Mouse (Mus musculus): Measurements from ENCODE around the gene Casp14. TPM values are rescaled to one million over a fixed set of nuclear protein-coding genes. Genes with fewer than 3 reads are reported as not detected.

Casp14 gene
- polyA plus RNA-seq, 1 experiment from 2014 or later: not detected

DNA sequence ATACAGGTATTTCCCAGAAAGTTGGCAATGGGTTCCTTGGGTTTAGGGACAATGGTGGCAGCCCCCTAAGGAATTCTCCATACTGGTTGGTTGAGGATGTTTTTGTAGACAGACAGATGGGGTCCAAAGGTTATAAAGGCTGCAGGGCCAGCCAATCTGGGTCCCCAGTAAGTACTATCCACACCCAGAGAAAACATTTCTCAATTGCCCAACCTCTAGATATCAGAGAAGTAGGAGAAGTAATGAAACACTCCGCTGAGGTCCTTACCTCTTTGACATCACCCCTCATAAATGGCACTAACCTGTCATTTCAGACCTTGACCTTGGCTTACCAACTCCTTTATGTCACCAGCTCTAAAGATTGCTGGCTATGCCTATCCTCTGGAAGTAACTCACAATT lies 53.5 kb downstream of the Casp14 start:
- Histone ChIP-seq H3K4me2 (no peak overlapping the region), H3K4me1 (no peaks in the 10 kb centered on the region), H3K27me3 (replicated peaks) (no peaks in the 10 kb centered on the region), H3K27ac (no peak overlapping the region), H3K9me3 (replicated peaks) (0 out of 2 replicates have a peak, but pooled peaks cover 4% of the 10 kb centered on the region), H3K4me3 (no peak overlapping the region), H3K9ac (no peak overlapping the region), H3K36me3 (no peaks in the 10 kb centered on the region)
- WGBS (ENCODE audit: insufficient replicate concordance): 71% methylated on average over 1 of the region's 1 CpGs
- no peak for ATAC-seq

Other genes with a start within 250 kb of the Casp14 start
- not detected in 2 replicates for gene Olfr1358, start 200.9 kb downstream of the Casp14 start, polyA plus RNA-seq (2016; fragmentation: Nextera tagmentation; extraction: Ambion mirVana)
- 15.8 and 21.1 TPM in 2 replicates for gene Ilvbl, start 143.9 kb downstream of the Casp14 start, polyA plus RNA-seq (2016; fragmentation: Nextera tagmentation; extraction: Ambion mirVana)
- 3.0 and 3.1 TPM in 2 replicates for gene Syde1, start 126.3 kb downstream of the Casp14 start, polyA plus RNA-seq (2016; fragmentation: Nextera tagmentation; extraction: Ambion mirVana)
- gene Olfr1357, start 100.2 kb downstream of the Casp14 start, polyA plus RNA-seq (2016; fragmentation: Nextera tagmentation; extraction: Ambion mirVana): not detected in 2 replicates
- not detected in 2 replicates for gene Ccdc105, start 34.8 kb upstream of the Casp14 start, polyA plus RNA-seq (2016; fragmentation: Nextera tagmentation; extraction: Ambion mirVana)
- 0.61 and 0.78 TPM in 2 replicates for gene Slc1a6, start 62.2 kb upstream of the Casp14 start, polyA plus RNA-seq (2016; fragmentation: Nextera tagmentation; extraction: Ambion mirVana)
- not detected in 2 replicates for gene Olfr1356, start 133.9 kb upstream of the Casp14 start, polyA plus RNA-seq (2016; fragmentation: Nextera tagmentation; extraction: Ambion mirVana)
- not detected in 2 replicates for gene Olfr1355, start 157.2 kb upstream of the Casp14 start, polyA plus RNA-seq (2016; fragmentation: Nextera tagmentation; extraction: Ambion mirVana)
- not detected in 2 replicates for gene Olfr1354, start 194.9 kb upstream of the Casp14 start, polyA plus RNA-seq (2016; fragmentation: Nextera tagmentation; extraction: Ambion mirVana)
- gene Olfr8, start 232.3 kb upstream of the Casp14 start, polyA plus RNA-seq (2016; fragmentation: Nextera tagmentation; extraction: Ambion mirVana): not detected in 2 replicates
- not detected in 2 replicates for gene Olfr1353, start 245.0 kb upstream of the Casp14 start, polyA plus RNA-seq (2016; fragmentation: Nextera tagmentation; extraction: Ambion mirVana)

Measured in liver, embryonic 12.5 days (tissue).